In genomic region chr13:51793425-51793891, GRCm38 (mm10) we compare ENCODE assay signal across 8 mouse cellular contexts. TPM values are rescaled to one million over a fixed set of nuclear protein-coding genes. Genes with fewer than 3 reads are reported as not detected.
DNase-seq lines count a peak whose midpoint lies in the region; ATAC-seq and TF ChIP-seq lines count a peak whose summit lies in the region.

Gene Sema4d, minus strand, starts transcription at chr13:51793747.

- no peak within 1 kb of the TSS for H3K27ac ChIP-seq in embryonic fibroblast, embryonic 13.5 days (ENCODE audit: insufficient read depth, low read length)
- H3K27ac ChIP-seq in heart, postnatal 0 days (ENCODE audit: low read depth): peak within 1 kb of the TSS; percentile 18
- no peak within 1 kb of the TSS for H3K27ac ChIP-seq in liver, embryonic 16.5 days (ENCODE audit: low read length)
- H3K27ac ChIP-seq in neural tube, embryonic 11.5 days (ENCODE audit: low read depth, low read length): no peak within 1 kb of the TSS
- peak within 1 kb of the TSS; percentile 49 for H3K27ac ChIP-seq in stomach, postnatal 0 days (replicated peaks)

- H3K4me2 ChIP-seq in heart, postnatal 0 days (ENCODE audit: low read depth, low read length): peak within 1 kb of the TSS; percentile 96
- H3K4me2 ChIP-seq in liver, embryonic 16.5 days (ENCODE audit: low read depth, low read length): peak within 1 kb of the TSS; percentile 91
- H3K4me2 ChIP-seq in neural tube, embryonic 11.5 days (ENCODE audit: low read depth): peak within 1 kb of the TSS; percentile 96
- peak within 1 kb of the TSS; percentile 93 for H3K4me2 ChIP-seq in stomach, postnatal 0 days (replicated peaks; ENCODE audit: low read depth)

- H3K4me1 ChIP-seq in E14TG2a.4 (replicated peaks; ENCODE audit: low read depth, low read length): peaks cover 46% of the 10 kb centered on the region
- H3K4me1 ChIP-seq in embryonic fibroblast, embryonic 13.5 days (ENCODE audit: control insufficient read depth, insufficient read depth, low read length): no peaks in the 10 kb centered on the region
- 0 out of 2 replicates have a peak, but pooled peaks cover 5% of the 10 kb centered on the region for H3K4me1 ChIP-seq in heart, postnatal 0 days (ENCODE audit: control insufficient read depth, insufficient read depth)
- peaks cover 10% of the 10 kb centered on the region for H3K4me1 ChIP-seq in liver, embryonic 16.5 days (ENCODE audit: control insufficient read depth, low read depth, low read length)
- H3K4me1 ChIP-seq in neural tube, embryonic 11.5 days (ENCODE audit: control insufficient read depth, insufficient read depth, low read length): no peaks in the 10 kb centered on the region; the same call in 1 of the 2 replicates
- no peaks in the 10 kb centered on the region for H3K4me1 ChIP-seq in stomach, postnatal 0 days (replicated peaks; ENCODE audit: control insufficient read depth, insufficient read depth)

- WGBS in heart, postnatal 0 days: 2% methylated on average over 30 of the region's 52 CpGs
- under 1% methylated on average over 43 of the region's 52 CpGs for WGBS in liver, embryonic 16.5 days (ENCODE audit: insufficient replicate concordance)
- WGBS in neural tube, embryonic 11.5 days: 2% methylated on average over 22 of the region's 52 CpGs
- WGBS in stomach, postnatal 0 days: 0% methylated on average over 33 of the region's 52 CpGs

- ATAC-seq in heart, postnatal 0 days (ENCODE audit: insufficient read depth, low read depth): peak; percentile 71
- ATAC-seq in liver, embryonic 16.5 days (ENCODE audit: low read depth): peak; percentile 82
- ATAC-seq in neural tube, embryonic 11.5 days (ENCODE audit: insufficient read depth, low FRiP score, low TSS enrichment): peak; percentile 62
- ATAC-seq in stomach, postnatal 0 days (ENCODE audit: low FRiP score, low TSS enrichment): peak; percentile 55

- peak within 1 kb of the TSS; percentile 97 for H3K4me3 ChIP-seq in E14TG2a.4 (replicated peaks; ENCODE audit: low read length)
- H3K4me3 ChIP-seq in embryonic fibroblast, embryonic 13.5 days (ENCODE audit: insufficient read depth, low read length): peak within 1 kb of the TSS; percentile 55
- H3K4me3 ChIP-seq in heart, postnatal 0 days (ENCODE audit: low read depth, low read length): peak within 1 kb of the TSS; percentile 83
- H3K4me3 ChIP-seq in liver, embryonic 16.5 days (ENCODE audit: low read depth, low read length): peak within 1 kb of the TSS; percentile 74
- peak within 1 kb of the TSS; percentile 73 for H3K4me3 ChIP-seq in neural tube, embryonic 11.5 days (ENCODE audit: low read depth, low read length)
- H3K4me3 ChIP-seq in stomach, postnatal 0 days (ENCODE audit: low read depth, low read length): peak within 1 kb of the TSS; percentile 79

- H3K36me3 ChIP-seq in E14TG2a.4 (ENCODE audit: insufficient read depth, low read length): no peaks in the 10 kb centered on the region
- H3K36me3 ChIP-seq in heart, postnatal 0 days (replicated peaks; ENCODE audit: control insufficient read depth, insufficient read depth, low read length): no peaks in the 10 kb centered on the region
- no peaks in the 10 kb centered on the region for H3K36me3 ChIP-seq in liver, embryonic 16.5 days (ENCODE audit: control insufficient read depth, insufficient read depth)
- no peaks in the 10 kb centered on the region for H3K36me3 ChIP-seq in neural tube, embryonic 11.5 days (ENCODE audit: control insufficient read depth, insufficient read depth, low read length)
- H3K36me3 ChIP-seq in stomach, postnatal 0 days (ENCODE audit: control insufficient read depth, insufficient read depth, low read length): no peaks in the 10 kb centered on the region

- no peaks in the 10 kb centered on the region for H3K9me3 ChIP-seq in E14TG2a.4 (ENCODE audit: low read length)
- no peaks in the 10 kb centered on the region for H3K9me3 ChIP-seq in heart, postnatal 0 days (replicated peaks; ENCODE audit: control insufficient read depth, low read length)
- no peaks in the 10 kb centered on the region for H3K9me3 ChIP-seq in liver, embryonic 16.5 days (replicated peaks; ENCODE audit: control insufficient read depth, low read length)
- H3K9me3 ChIP-seq in neural tube, embryonic 11.5 days (ENCODE audit: control insufficient read depth, low read length): no peaks in the 10 kb centered on the region
- no peaks in the 10 kb centered on the region for H3K9me3 ChIP-seq in stomach, postnatal 0 days (ENCODE audit: control insufficient read depth, low read length)

- no peak for TF ChIP-seq POLR2A in embryonic fibroblast, embryonic 13.5 days (IDR thresholded peaks at IDR 0.05; ENCODE audit: low read depth, low read length)

- DNase-seq in brain, adult 2 months (ENCODE audit: low read depth, low spot score): peak; percentile 93
- DNase-seq in heart, postnatal 0 days (ENCODE audit: low spot score): peak; percentile 79
- peak; percentile 89 to 90 for DNase-seq in kidney, postnatal 25 days
- DNase-seq in neural tube, embryonic 11.5 days (ENCODE audit: low spot score): peak; percentile 77
- DNase-seq in stomach, postnatal 0 days (ENCODE audit: low spot score): peak; percentile 81

- no peak for TF ChIP-seq EP300 in heart, postnatal 0 days (IDR thresholded peaks at IDR 0.05; ENCODE audit: low read depth)
- TF ChIP-seq EP300 in stomach, postnatal 0 days (optimal IDR thresholded peaks at IDR 0.05): no peak

- peaks cover 37% of the 10 kb centered on the region for H3K27me3 ChIP-seq in E14TG2a.4 (ENCODE audit: insufficient read depth, low read length)
- H3K27me3 ChIP-seq in heart, postnatal 0 days (ENCODE audit: control insufficient read depth, insufficient read depth, low read length): no peaks in the 10 kb centered on the region
- no peaks in the 10 kb centered on the region; the same call in 1 of the 2 replicates for H3K27me3 ChIP-seq in liver, embryonic 16.5 days (ENCODE audit: control insufficient read depth, insufficient read depth, low read depth, low read length)
- peaks cover 7% of the 10 kb centered on the region for H3K27me3 ChIP-seq in neural tube, embryonic 11.5 days (ENCODE audit: control insufficient read depth, insufficient read depth, low read length)
- no peaks in the 10 kb centered on the region for H3K27me3 ChIP-seq in stomach, postnatal 0 days (ENCODE audit: control insufficient read depth, insufficient read depth, low read length)

- H3K9ac ChIP-seq in heart, postnatal 0 days (replicated peaks; ENCODE audit: low read depth, low read length): peak within 1 kb of the TSS; percentile 72
- peak within 1 kb of the TSS; percentile 72 for H3K9ac ChIP-seq in liver, embryonic 16.5 days (ENCODE audit: low read depth, low read length)
- peak within 1 kb of the TSS; percentile 67 for H3K9ac ChIP-seq in neural tube, embryonic 11.5 days (ENCODE audit: low read length)
- H3K9ac ChIP-seq in stomach, postnatal 0 days (ENCODE audit: low read length): peak within 1 kb of the TSS; percentile 71

- no peak for TF ChIP-seq CTCF in E14TG2a.4 (conservative IDR thresholded peaks at IDR 0.05; ENCODE audit: low read length)
- no peak for TF ChIP-seq CTCF in embryonic fibroblast, embryonic 13.5 days (IDR thresholded peaks at IDR 0.05; ENCODE audit: borderline replicate concordance, insufficient read depth, low read length)
- TF ChIP-seq CTCF in heart, postnatal 0 days (IDR thresholded peaks at IDR 0.05; ENCODE audit: low read depth): no peak
- TF ChIP-seq CTCF in stomach, postnatal 0 days (IDR thresholded peaks at IDR 0.05; ENCODE audit: low read depth): no peak

RNA-seq across cellular contexts. Expression of gene Sema4d, which starts in this region (rescaled TPM):
- polyA plus RNA-seq in embryonic fibroblast, embryonic 13.5 days (2011; ENCODE audit: insufficient read length, low read depth, missing spikeins): 0.77 and 3.1 TPM in 2 replicates
- total RNA-seq in heart, postnatal 0 days (2014; rRNA removed; ENCODE audit: low replicate concordance): 11.6 and 12.6 TPM in 2 replicates
- 16.7 and 18.2 TPM in 2 replicates for polyA plus RNA-seq in heart, postnatal 0 days (2015; fragmentation: Nextera tagmentation; extraction: Ambion mirVana)
- 3.7 and 4.1 TPM in 2 replicates for polyA plus RNA-seq in liver, embryonic 16.5 days (2015; fragmentation: Nextera tagmentation; extraction: Ambion mirVana)
- polyA plus RNA-seq in neural tube, embryonic 11.5 days (2014; fragmentation: Nextera tagmentation; extraction: Ambion mirVana): 6.7 and 7.4 TPM in 2 replicates
- 6.7 and 8.0 TPM in 2 replicates for polyA plus RNA-seq in stomach, postnatal 0 days (2015; fragmentation: Nextera tagmentation; extraction: Ambion mirVana)

Comparison
In these comparisons a context has a peak if more than half of its experiments do, and no peak if none do; other contexts are left out.
1. H3K27ac ChIP-seq: peak in heart, postnatal 0 days (single experiment) and stomach, postnatal 0 days (single experiment); none in embryonic fibroblast, embryonic 13.5 days (single experiment), liver, embryonic 16.5 days (single experiment) and neural tube, embryonic 11.5 days (single experiment).
2. Peak in every context shown above with its lines, with median percentiles within 50 percentile points of each other: H3K4me3 ChIP-seq, DNase-seq, ATAC-seq, H3K4me2 ChIP-seq and H3K9ac ChIP-seq.